Mouse (Mus musculus): ENCODE results near the gene Gstm5.
"Not testable (repeated sequence)": the region's sequence is repeated elsewhere in the genome, so short reads cannot be mapped to it uniquely, and the experiment has no call there.

Gstm5 gene

GRCm38 (mm10) chr3:107873335-107874251 lies 22.0 kb upstream of the Gstm5 start:
- no peak for DNase-seq (ENCODE audit: low spot score)

- DNase-seq (ENCODE audit: low spot score): peak; percentile 14
Observed at GRCm38 (mm10) chr3:107875231-107875630, 20.4 kb upstream of the Gstm5 start.

GRCm38 (mm10) chr3:107877005-107877404 lies 18.6 kb upstream of the Gstm5 start, which contains the start of gene Eps8l3:
Gene Eps8l3 (plus strand): TSS chr3:107877229.
- no peak for DNase-seq (ENCODE audit: low spot score)

- no peak for DNase-seq (ENCODE audit: low spot score)
Observed at GRCm38 (mm10) chr3:107877747-107878736, 17.6 kb upstream of the Gstm5 start.

- no peak for DNase-seq (ENCODE audit: low spot score)
Observed at GRCm38 (mm10) chr3:107887674-107888495, 7.7 kb upstream of the Gstm5 start.

GRCm38 (mm10) chr3:107889236-107889635 lies 6.4 kb upstream of the Gstm5 start:
- DNase-seq (ENCODE audit: low spot score): not testable (repeated sequence)

- DNase-seq (ENCODE audit: low spot score): no peak
Observed at GRCm38 (mm10) chr3:107895194-107895719, 364 bp upstream of the Gstm5 start.

- no peak for DNase-seq (ENCODE audit: low spot score)
Observed at GRCm38 (mm10) chr3:107898691-107899090, 3.1 kb downstream of the Gstm5 start.

- no peak for DNase-seq (ENCODE audit: low spot score)
Observed at GRCm38 (mm10) chr3:107900955-107901673, 5.5 kb downstream of the Gstm5 start.

GRCm38 (mm10) chr3:107905942-107906341 lies 10.3 kb downstream of the Gstm5 start:
- DNase-seq (ENCODE audit: low spot score): no peak

GRCm38 (mm10) chr3:107916674-107917073 lies 21.1 kb downstream of the Gstm5 start:
- DNase-seq (ENCODE audit: low spot score): no peak

GRCm38 (mm10) chr3:107917097-107917496 lies 21.5 kb downstream of the Gstm5 start:
- DNase-seq (ENCODE audit: low spot score): no peak

GRCm38 (mm10) chr3:107917783-107918408 lies 22.3 kb downstream of the Gstm5 start:
- DNase-seq (ENCODE audit: low spot score): peak; percentile 48

- no peak for DNase-seq (ENCODE audit: low spot score)
Observed at GRCm38 (mm10) chr3:107920348-107920747, 24.7 kb downstream of the Gstm5 start.

- DNase-seq (ENCODE audit: low spot score): no peak
Observed at GRCm38 (mm10) chr3:107925335-107925734, 29.7 kb downstream of the Gstm5 start.

GRCm38 (mm10) chr3:107927841-107928240 lies 32.2 kb downstream of the Gstm5 start:
- no peak for DNase-seq (ENCODE audit: low spot score)

GRCm38 (mm10) chr3:107928691-107929090 lies 33.1 kb downstream of the Gstm5 start:
- no peak for DNase-seq (ENCODE audit: low spot score)

GRCm38 (mm10) chr3:107929243-107929642 lies 33.6 kb downstream of the Gstm5 start:
- DNase-seq (ENCODE audit: low spot score): no peak

- DNase-seq (ENCODE audit: low spot score): no peak
Observed at GRCm38 (mm10) chr3:107929731-107930130, 34.1 kb downstream of the Gstm5 start.

GRCm38 (mm10) chr3:107931134-107931533 lies 35.5 kb downstream of the Gstm5 start:
- DNase-seq (ENCODE audit: low spot score): no peak

All from urinary bladder, postnatal 14 days (tissue).